In the genomic region with DNA sequence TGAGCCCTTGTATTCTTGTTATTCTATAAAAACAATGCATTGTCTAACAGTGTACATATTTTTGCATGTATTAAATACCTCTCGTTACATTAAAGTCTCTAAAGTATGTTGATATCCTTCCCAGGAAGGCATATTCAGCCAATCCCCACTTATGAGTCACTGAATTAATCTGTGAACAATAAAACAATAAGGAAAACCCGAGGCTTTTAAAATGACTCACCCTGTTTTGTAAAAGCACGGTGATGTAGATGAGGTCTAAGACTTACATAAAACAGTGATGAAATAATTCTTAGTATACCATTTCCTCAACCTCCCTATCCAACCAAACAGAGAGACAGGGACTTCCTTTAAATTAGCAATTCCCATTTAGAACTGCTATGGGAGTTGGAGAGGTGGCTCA, we compare ENCODE assay signal across 15 mouse cellular contexts.
"Had no signal": no experiment of that assay in that cellular context is flagged by ENCODE, and none has a peak within 500 bp of the region (broad histone marks: within the 10 kb centered on the region; RNA-seq: fewer than 3 reads in every experiment).

No protein-coding gene starts in this region.

- H3K9me3 ChIP-seq: kidney, embryonic 15.5 days; limb, embryonic 10.5 days; liver, embryonic 13.5 days; lung, embryonic 15.5 days had no signal

- H3K4me1 ChIP-seq: kidney, embryonic 15.5 days; limb, embryonic 10.5 days; liver, embryonic 13.5 days; lung, embryonic 15.5 days; midbrain, embryonic 13.5 days; neural tube, embryonic 15.5 days had no signal

- H3K36me3 ChIP-seq: kidney, embryonic 15.5 days; limb, embryonic 10.5 days; liver, embryonic 13.5 days; lung, embryonic 15.5 days; midbrain, embryonic 13.5 days; neural tube, embryonic 15.5 days had no signal

- DNase-seq: kidney, adult 2 months; kidney, postnatal 14 days; liver, embryonic 13.5 days; liver, postnatal 0 days; lung, postnatal 14 days; right cerebral cortex, adult 18-20 months; spleen, adult 18-20 months; thymus, adult 2 months; thymus, postnatal 36 days had no signal

- H3K27me3 ChIP-seq: kidney, embryonic 15.5 days; liver, embryonic 13.5 days; lung, embryonic 15.5 days; midbrain, embryonic 13.5 days; neural tube, embryonic 15.5 days had no signal

- H3K27ac ChIP-seq: kidney, embryonic 15.5 days; left cerebral cortex, adult 2 months; limb, embryonic 10.5 days; liver, embryonic 13.5 days; lung, embryonic 15.5 days; midbrain, embryonic 13.5 days; neural tube, embryonic 15.5 days had no signal

- H3K4me3 ChIP-seq: kidney, embryonic 15.5 days; left cerebral cortex, adult 2 months; limb, embryonic 10.5 days; liver, embryonic 13.5 days; lung, embryonic 15.5 days; midbrain, embryonic 13.5 days; neural tube, embryonic 15.5 days had no signal
